Mouse (Mus musculus) urinary bladder, adult 2 months (tissue): ENCODE measurements around the gene Fndc5. TPM values are rescaled to one million over a fixed set of nuclear protein-coding genes. Genes with fewer than 3 reads are reported as not detected.

ENCODE experiments used
- DNase-seq: peaks from one replicate; pipeline ENCODE4 v3.0.0; 2022; ENCODE audit warnings: low spot score
- polyA plus RNA-seq: library from polyadenylated mRNA; depleted of rRNA; stranded (reverse); fragments of >200 nt; gene quantifications from 2 replicates; pipeline ENCODE4 v1.2.3, GENCODE M21; 2012

Gene Fndc5
- polyA plus RNA-seq, 1 experiment, result 5.9 TPM

DNA sequence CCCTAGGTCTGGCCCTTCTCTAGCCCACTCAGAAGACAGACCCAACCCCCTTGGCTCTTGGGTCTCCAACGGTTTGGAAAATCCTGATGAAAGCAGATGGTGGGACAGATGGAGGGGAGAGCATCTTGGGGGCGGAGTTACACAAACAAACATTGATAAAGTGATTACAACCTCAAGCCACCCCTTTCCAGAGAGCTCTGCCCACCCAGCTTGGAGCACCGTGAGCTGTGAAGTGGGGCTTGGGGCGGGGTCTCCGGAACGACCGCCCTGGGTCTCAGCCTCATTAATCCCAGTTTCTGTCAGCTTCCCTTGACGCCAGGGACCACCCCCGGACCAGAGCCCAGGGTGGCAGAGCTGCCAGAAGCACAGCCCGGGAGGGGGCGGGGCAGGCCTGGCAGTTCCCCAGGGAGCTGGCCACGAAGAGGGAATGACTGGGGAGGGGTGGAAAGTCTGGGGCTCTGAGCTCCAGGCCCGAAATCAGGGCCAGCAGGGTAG, 12.1 kb upstream of the Fndc5 start:
- no peak for DNase-seq

DNA sequence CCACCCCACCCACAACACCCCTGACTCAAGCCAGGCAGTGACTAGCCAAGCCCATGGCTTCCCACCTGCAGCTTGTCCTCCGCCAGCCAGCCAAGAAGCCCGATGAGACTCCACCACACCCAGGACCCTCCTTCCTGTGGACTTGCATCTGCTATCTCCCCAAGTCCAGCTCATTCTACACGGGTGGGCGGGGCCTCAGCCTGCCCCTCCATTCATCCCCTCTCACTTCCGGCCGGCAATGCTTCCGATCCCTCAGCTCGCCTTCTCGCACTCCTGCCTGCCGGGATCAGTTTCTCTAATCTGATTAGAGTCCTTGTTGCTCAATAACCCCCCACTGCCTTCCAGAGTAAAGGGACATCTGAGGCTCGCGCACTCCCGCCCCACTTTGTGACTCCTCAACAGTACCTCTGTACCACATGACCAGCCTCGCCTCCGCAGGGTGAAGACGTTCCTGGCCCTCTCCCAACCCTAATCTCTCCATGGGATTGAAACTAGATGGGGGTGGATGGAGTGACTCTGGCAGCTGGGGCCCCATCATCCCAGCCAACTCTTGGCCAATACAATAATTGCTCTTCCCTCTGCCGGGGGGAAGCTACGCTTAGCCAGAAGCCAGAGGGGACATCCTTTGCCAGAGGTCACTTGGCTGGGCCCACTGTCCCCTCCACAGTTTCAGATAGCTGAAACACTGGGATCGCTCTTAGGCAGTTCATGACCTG, 10.9 kb upstream of the Fndc5 start:
- DNase-seq, result no peak

DNA sequence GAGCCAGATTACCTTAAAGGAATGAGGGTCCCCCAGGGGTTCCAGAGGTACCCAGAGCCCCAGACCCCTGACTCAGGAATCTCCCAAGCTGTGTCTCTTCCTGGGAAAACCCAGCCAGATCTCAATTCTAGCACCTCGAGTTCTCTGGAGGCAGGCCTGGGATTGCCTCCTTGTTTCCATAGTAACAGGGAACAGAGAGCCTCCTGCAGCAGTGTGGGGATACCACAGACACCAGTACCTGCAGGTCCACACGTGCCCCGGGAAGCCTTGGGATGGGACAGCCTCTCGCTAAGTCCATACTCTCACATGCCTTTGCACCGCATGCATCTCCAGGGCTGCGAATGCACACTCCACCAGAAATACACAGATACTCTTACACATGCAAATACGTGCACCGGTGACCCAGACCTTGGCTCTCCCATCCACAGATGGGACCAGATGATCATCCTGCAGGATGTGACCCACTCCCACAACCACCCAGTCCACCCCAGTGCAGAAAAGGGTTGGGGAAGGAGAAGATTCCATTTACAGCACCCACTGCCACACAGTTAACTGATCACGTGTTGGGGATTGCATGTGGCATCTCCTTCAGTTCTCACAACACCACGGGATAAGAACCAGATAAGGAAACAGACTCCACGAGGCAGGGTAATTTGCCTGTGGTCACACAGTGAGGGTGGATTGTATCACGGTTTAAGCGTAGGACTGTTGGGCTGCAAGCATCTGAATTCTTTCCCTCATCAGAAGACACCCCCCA, 8.0 kb upstream of the Fndc5 start:
- no peak for DNase-seq

DNA sequence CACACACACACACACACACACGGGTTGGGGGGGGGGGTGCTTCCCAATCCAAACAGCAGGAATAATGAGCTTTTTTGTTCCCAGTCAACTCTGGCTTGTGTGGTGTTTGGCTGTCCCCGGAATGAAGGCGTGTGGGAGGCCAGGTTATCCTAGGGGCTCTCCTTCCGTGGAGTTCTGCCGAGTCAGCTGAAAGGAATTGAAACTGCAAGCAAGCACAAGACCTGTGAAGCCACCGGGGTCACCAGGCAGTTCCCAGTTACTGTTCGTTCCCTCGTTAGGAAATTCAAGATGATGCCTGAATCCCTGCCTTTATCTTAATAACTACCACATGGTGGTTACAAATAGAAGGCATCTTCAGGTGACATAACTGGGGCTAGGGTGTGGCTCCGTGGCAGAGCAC, 7.4 kb upstream of the Fndc5 start:
- DNase-seq, result no peak

DNA sequence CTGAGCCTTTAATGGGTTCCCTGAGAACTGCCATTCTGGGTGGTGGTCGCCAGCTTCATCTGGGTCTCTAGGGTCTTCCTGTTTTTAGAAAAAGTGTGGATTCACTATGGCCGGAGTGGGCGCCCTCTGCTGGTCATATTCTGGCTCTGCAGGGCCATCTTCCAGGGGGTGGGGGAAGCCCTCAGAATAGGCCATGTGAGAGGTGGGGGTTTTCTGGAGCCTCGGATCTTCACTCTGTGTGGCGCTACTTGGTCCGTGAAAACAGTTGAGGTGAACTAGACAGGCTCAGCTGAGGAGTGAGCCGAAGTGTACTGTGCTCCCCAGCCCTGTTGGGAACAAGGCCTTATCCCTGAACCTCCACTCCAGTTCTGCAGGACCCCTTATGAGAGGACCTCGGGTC, 6.7 kb upstream of the Fndc5 start:
- no peak for DNase-seq

DNA sequence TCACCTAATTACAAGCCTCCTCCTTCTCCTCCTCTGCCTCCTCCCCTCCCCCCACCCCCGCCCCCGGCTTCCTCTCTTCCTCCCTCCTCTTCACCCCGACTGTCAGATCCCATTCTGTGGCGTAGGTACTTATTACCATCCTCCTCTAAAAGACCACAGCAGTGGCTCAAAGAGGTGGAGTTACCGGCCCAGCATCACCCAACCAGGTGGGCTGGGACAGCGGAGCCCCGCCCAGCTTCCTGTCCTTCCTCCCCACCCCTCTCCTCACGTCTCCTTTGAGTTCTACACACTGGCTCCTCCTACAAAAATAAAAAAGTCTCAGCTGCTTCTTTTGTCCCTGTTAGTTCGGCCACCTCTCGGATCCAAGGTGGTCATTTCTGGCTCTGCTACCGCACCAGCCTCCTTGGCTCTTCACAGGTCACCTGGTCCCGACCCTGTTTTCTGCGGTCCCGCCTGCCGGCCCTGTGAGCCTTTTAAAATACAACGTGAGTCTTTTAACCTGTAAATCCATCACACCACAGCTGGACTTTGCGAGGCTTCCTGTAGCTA, 6.0 kb upstream of the Fndc5 start:
- no peak for DNase-seq

DNA sequence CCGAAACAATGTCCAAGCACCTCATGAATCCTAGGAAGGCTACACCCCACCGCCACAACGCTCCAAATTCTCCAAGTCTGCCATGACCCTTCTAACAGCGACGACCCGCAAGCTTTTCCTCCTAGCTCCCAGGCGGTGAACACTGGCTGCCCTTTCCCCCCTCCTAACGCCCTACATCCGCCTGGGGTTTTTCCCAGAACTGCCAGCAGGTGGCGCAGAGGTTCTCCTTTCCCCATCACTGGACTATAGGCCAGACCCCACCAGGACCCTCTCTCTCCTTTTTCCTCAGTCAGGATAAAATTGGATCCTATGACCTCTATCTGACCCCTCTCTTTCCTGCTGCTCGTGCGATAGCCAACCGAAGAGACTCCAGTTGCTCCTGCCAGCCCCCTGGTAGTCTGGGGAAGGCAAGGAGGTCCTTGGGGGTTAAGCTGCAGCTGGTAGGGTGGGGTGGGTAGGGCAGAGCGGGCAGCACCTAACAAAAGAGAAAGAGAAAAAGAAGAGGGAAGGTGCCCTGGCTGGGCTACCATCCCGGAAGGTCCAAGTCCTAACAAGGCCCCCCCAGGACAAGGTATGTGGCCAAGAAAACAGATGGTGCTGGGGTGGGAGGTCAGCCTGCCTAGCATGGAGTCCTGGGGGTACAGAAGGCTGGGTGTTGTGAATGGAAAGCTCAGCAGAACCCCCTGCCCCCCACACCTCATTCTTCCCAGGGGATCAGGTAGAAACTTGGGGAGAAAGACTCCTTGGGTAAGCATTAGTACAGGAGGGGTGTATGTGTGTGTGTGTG, 1.8 kb upstream of the Fndc5 start:
- DNase-seq, result peak; percentile 51

DNA sequence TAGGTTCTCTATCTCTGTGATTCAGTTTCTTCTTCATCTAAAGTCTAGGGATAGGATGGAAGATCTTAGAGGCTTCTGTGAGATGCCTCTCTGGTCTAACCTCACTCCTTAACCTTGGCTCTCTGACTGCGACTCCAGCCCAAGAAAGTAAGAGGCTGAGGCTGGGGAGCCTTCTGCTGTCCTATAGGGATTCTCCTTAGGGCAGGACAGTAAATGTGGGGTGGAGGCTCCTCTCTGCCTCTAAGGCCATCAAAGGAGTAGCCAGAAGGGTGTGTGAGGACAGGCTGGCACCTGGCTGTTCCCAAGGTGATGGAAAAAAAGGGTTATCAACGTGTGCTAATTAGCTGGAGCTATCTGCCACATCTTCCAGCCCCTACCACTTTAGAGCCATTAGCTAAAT, 1.2 kb upstream of the Fndc5 start:
- no peak for DNase-seq

DNA sequence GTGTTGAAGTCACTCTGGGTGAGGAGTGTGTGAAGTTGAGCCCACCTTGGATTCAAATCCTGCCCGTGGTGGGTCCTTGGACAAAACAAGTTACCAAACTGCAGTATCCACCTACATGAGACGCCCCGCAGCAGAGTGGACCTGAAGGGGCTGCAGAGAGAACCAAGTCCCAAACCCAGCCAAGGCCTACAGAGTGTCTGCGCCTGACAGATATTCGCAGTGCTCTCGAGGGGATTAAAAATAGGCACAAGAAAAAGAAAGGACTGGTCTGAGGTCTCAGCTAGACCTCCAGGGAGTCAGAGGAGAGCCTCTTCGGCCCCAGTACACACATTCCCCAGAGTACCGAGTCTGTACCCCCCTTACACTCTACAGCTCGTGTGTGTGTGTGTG, 615 bp upstream of the Fndc5 start:
- DNase-seq, result no peak

DNA sequence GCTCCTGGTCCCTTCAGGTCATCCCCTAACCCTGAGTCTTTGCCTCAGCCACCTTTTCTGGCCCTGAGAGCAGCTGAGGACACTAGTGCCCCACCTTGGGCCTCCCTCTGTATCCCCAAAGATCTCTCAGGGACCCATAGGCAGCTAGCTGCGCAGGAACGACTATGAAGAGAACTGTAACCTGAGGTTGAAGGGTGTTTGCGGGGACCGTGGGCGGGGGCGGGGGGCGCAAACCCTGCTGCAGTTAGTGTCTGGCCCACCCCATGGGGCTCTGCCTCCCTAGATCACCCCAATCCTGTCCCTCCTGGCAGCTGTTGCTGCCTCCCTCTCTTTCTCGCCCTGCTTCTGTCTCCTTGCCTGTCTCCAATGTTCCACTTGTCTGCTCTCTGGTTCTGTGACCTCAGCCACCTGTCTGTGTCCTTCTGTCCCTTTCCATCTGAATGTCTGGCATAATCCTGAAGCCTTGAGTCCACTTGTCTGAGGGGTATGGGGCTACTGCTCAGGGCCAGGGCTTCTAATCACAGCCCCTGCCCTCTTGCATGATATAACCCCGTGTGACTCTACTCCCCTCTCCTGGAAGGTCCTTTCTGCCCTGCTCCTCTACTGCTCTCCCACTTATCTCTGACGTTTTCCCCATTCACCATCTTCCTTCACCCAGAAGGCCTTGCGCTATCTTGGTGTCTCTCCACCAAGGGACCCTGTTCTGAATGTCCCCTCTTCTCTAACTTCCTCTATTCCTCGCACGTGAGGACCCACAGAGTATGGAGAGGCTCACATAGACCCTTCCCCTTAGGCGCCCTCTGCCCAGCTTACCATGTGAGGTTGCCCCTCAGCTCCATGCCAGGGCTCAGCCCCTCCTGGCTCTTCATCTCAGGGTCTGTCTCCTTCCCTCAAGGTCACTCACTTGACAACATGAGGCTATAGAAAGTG, 858 bp downstream of the Fndc5 start:
- DNase-seq, result no peak

DNA sequence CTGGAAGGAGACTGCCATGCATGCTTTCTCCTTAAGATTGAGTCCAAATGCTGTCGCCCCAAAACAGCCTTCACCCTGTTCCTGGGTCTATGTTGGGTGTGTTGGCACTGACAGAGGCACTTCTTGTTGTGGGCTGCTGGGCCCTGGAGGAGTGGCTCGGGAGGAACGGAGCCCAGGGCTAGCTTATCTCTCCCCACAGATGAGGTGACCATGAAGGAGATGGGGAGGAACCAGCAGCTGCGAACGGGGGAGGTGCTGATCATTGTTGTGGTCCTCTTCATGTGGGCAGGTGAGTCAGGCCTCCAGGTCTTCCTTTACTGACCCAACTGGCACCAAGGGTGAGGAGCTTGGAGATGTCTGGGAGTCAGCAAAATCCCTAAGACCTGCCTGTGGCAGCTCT, 2.8 kb downstream of the Fndc5 start:
- no peak for DNase-seq

DNA sequence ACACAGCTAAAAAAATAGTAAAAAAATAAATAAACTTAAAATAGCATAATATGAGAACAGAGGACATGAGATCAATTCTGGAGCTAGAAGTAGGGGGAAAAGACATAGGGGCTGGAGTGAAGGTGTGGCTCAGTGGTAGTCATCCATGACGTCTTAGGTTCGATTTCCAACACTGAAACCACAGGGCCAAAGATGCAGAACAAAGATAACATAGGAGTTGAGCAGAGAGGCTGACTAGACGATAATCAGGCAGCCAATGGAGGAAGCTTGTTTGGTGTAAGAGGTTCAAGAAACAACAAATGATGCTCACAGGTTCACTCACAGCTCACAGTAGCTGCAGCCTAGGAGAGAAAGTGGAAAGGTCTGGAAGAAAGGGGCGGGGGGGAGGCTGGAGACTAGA, 4.0 kb downstream of the Fndc5 start:
- no peak for DNase-seq

DNA sequence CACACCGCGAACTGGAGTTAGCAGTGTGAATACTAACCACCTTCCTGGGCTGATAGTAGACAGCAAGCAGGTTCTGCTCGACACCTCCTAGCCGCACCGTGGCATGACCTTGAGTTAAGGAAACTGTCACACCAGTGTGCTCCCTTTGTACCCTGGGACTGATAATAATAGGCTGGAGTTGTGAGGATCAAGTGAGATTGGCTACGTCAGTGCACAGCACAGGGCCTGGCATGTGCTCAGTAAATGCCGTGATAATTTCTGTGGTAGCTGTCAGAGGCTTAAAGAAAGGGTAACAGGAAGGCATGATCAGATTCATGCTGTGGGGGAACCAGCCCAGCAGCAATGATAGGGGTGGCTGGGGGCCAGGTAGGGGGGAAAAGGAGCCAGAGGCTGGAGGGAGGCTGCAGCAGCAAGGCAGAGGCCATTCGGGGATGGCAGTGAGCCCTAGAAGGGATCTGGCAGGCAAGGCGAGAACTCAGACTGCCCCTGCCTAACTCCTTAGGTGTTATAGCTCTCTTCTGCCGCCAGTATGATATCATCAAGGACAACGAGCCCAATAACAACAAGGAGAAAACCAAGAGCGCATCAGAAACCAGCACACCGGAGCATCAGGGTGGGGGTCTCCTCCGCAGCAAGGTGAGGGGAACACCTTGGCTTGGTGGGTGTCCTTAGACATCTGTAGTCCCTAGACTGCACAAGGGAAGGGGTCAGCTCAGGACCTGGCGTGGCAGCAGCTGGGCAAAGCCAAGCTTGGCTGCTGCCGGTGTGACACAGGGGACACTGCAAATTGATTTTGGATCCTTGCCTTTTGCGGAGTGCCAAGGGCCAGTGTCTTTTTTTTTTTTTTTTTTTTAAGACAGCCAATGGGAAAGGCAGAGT, 5.0 kb downstream of the Fndc5 start:
- DNase-seq, result no peak

DNA sequence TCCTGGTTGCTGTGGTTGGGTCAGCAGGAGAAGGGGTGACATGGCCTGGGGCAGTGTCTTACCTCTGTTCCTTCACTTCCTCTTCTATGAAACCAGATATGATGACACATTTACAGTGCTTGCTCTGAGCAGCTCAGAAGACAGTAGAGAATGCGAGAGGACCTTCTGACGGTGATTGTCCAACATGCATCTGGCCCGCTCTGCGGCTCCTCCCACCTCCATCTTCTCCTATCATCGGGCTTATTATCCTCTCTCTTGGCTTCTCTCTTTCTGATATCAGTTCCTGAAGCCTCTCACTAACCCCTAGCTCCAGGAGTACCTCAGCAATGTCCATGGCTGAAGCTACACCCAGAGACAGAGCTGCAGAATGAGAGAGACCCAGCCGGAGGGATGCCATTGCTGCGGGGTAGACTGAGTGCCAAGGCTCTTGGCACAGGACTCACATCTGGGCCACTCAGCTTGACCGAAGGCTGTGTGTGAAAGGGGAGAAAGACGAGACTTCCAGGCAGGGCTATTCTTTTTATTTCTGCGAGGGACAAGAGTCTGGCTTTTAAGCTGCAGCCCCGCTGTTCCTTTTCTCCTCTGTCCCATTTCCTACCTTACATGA, 5.7 kb downstream of the Fndc5 start:
- DNase-seq, result no peak

DNA sequence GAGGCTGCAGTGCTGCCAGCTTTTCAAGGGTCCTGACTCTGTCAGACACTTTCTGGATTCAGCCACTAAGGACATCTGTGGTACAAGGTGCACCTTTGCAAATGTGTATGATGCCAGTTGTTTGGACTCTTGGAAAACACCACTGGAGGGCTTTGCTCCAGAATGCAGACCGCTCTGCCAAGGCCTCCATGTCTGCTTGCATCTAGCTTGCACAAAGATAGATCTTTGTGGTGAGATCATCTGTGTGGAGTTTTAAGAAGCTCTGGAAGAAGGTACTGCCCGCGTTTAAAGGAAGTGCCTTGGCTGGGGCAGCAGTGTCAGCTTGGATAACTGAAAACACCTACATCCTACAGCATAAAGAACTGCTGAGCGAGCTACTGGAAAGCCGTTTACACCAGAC, 6.7 kb downstream of the Fndc5 start:
- no peak for DNase-seq

DNA sequence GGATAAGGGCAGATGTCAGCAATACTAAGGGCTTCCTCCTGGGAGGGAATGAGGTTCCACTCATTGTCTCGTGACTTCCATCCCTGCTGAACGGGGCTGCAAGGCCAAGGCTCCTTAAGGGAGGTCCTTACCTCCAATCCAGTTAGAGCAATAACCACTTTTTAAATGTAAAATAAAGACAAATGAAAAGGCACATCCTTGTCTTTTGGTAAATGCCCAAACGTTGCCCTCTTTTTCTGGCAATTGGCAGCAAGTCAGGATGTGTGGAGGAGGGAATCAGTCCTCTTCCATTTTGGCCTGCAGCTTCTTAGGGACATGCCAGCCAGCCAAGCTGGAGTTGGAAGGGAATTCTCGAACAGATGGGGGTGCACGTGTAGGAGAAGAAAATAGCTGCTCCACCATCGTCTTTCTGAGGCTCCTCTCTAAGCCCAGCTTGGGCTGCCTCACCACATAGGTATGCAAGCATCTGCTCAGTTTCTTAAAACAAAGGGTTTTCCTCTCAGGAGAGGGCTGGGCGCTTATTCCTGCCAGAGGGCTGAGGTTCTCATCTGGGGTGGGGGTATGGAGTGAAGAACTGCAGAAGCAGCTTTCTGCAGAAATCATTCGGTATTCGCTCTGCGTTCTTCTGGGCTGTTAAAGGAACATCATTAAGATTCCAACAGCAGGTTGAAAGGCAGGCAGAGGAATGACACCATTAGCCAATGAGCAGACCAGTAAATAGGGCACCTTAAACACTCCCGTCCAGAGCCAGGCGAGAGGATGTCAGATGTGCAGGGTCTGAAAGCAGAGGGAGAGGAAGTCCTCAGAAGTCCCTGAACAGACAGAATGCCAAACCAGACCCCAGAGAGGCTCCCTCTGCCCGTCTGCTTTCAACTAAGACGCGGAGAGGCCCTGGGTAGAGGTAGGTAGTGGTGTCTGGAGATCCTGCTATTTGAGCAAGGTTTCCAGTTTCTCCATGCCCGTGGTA, 7.9 kb downstream of the Fndc5 start:
- no peak for DNase-seq

DNA sequence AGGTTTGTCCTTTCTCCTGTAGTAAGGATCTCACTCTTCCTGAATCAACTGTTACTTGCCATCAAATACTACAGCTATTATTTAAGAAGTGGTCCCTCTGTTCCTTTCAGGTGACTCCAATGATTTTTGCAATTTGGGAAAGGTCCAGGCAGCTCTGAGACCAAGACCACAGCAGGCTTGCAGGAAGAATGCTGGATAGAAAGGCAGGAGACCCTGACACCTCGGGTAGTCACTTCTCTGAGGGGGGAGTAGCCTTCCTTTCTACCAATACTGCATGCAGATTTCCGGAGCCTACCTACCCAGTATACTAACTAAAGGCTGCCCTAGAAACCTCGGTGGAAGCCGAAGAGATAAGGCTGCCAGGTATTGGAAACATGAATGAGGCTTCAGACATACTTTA, 8.6 kb downstream of the Fndc5 start:
- no peak for DNase-seq

DNA sequence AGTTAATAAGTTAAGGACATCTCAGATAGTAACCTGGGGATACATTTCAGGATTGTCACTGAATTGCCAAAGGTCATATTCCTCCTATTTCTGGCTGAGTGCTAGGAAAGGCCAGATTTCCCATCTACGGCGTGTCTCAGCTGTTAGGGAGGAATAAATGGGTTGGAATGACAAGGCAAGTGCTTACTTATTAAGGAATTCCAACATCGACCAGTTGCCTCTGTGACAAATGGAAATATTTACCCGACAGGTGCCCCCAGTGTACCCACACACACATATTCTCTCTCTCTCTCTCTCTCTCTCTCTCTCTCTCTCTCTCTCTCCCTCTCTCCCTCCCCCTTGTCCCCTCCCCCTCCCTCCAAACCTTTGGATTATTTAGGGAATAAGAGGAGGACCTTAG, 9.1 kb downstream of the Fndc5 start:
- DNase-seq, result no peak

DNA sequence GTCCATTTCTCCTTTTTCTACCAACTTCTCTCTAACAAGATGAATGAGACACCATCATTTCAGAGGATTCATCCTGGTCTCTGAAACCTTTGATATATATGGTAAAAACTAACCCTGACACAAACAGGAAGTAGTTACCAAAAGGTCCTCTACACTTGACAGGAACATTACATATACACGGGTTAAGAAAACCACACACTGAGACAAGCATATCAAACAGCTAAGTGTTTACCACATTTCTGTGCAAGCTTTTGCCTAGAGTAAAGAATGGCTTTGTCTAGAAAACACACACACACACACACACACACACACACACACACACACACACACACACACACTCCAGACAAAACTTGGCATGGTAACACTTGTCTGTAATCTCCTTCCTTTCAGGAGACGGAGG, 9.6 kb downstream of the Fndc5 start:
- no peak for DNase-seq
